Mouse (Mus musculus) 3134 (cell line): ENCODE results near the gene Serp1.
A peak's percentile ranks its signal among the peaks of the same experiment; 100 is the strongest.

Source experiments
- DNase-seq: peaks from one replicate; pipeline ENCODE4 v3.0.0-alpha.2; 2011; ENCODE audit warnings: low spot score; ENCODE audit not compliant: insufficient read length; ENCODE audit errors: extremely low read depth

Gene Serp1

GRCm38 (mm10) chr3:58525652-58526407 lies at the start of gene Serp1, which contains the start of gene Eif2a:
TSS of gene Serp1 (minus strand) at chr3:58525892.
TSS of gene Eif2a (plus strand) at chr3:58525821.
- DNase-seq: peak; percentile 99

- DNase-seq: no peak
These were observed 45.1 kb upstream of the Serp1 start for GRCm38 (mm10) chr3:58570821-58571220.

- no peak for DNase-seq
These were observed 35.7 kb upstream of the Serp1 start for GRCm38 (mm10) chr3:58561437-58561836.

- DNase-seq: no peak
These were observed 34.2 kb upstream of the Serp1 start for GRCm38 (mm10) chr3:58559887-58560286.

- no peak for DNase-seq
These were observed 31.0 kb upstream of the Serp1 start for GRCm38 (mm10) chr3:58556649-58557048.

- no peak for DNase-seq
These were observed 26.5 kb upstream of the Serp1 start for GRCm38 (mm10) chr3:58552001-58552811.

GRCm38 (mm10) chr3:58536573-58536972 lies 10.9 kb upstream of the Serp1 start:
- no peak for DNase-seq

- DNase-seq: no peak
These were observed 681 bp upstream of the Serp1 start for GRCm38 (mm10) chr3:58526408-58526737.

- DNase-seq: no peak
These were observed 526 bp downstream of the Serp1 start for GRCm38 (mm10) chr3:58525166-58525565.

- no peak for DNase-seq
These were observed 1.4 kb downstream of the Serp1 start for GRCm38 (mm10) chr3:58524246-58524645.

GRCm38 (mm10) chr3:58523386-58523785 lies 2.3 kb downstream of the Serp1 start:
- no peak for DNase-seq

GRCm38 (mm10) chr3:58521361-58521760 lies 4.3 kb downstream of the Serp1 start:
- DNase-seq: no peak

GRCm38 (mm10) chr3:58520286-58520685 lies 5.4 kb downstream of the Serp1 start:
- DNase-seq: no peak

GRCm38 (mm10) chr3:58519536-58519935 lies 6.2 kb downstream of the Serp1 start:
- no peak for DNase-seq

GRCm38 (mm10) chr3:58518962-58519361 lies 6.7 kb downstream of the Serp1 start:
- DNase-seq: no peak

GRCm38 (mm10) chr3:58517800-58518199 lies 7.9 kb downstream of the Serp1 start:
- DNase-seq: no peak

- DNase-seq: no peak
These were observed 8.4 kb downstream of the Serp1 start for GRCm38 (mm10) chr3:58517258-58517657.

GRCm38 (mm10) chr3:58516602-58516976 lies 9.1 kb downstream of the Serp1 start:
- DNase-seq: no peak

- DNase-seq: no peak
These were observed 9.6 kb downstream of the Serp1 start for GRCm38 (mm10) chr3:58515947-58516601.

GRCm38 (mm10) chr3:58513483-58513882 lies 12.2 kb downstream of the Serp1 start:
- DNase-seq: no peak

- DNase-seq: no peak
These were observed 13.0 kb downstream of the Serp1 start for GRCm38 (mm10) chr3:58512740-58513139.
